In the genomic region with DNA sequence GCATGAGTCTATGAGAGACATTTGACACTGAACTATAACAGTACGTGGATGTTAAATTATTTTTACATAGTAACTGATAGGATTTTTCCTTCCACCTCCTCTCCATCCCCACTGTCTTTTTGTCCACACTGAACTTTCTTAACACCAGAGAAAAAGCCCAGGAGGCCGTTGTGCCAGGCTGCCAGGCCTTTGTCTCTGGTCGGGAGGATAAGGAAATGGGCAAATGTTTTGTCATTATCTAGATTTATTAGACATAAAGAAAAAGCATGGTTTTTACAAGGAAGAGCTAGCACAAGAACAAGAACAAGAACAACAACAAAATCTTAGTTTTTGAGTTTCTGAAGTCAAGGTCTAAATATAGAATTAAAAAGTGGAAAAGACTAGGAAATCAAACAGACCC, we compare ENCODE assay signal across 14 mouse cellular contexts.
"Had no signal": no experiment of that assay in that cellular context is flagged by ENCODE, and none has a peak within 500 bp of the region (broad histone marks: within the 10 kb centered on the region; RNA-seq: fewer than 3 reads in every experiment).

No protein-coding gene starts in this region.

- H3K27ac ChIP-seq: midbrain, embryonic 13.5 days; midbrain, embryonic 15.5 days; neural tube, embryonic 12.5 days had no signal

- H3K4me2 ChIP-seq: lung, embryonic 14.5 days; midbrain, embryonic 11.5 days; midbrain, embryonic 13.5 days; midbrain, embryonic 15.5 days; neural tube, embryonic 12.5 days had no signal

- H3K9ac ChIP-seq: lung, embryonic 14.5 days; midbrain, embryonic 13.5 days; midbrain, embryonic 15.5 days; neural tube, embryonic 12.5 days had no signal

- DNase-seq: lung, adult 18-20 months; lung, embryonic 14.5 days; lung, postnatal 10 days; lung, postnatal 4 days; right cerebral cortex, postnatal 14 days; spleen, adult 18-20 months; thymus, adult 18-20 months; thymus, postnatal 14 days; thymus, postnatal 36 days had no signal

- H3K36me3 ChIP-seq: midbrain, embryonic 13.5 days; midbrain, embryonic 15.5 days; neural tube, embryonic 12.5 days had no signal

- H3K9me3 ChIP-seq: megakaryocyte, embryonic 14.5 days; midbrain, embryonic 13.5 days; midbrain, embryonic 15.5 days; neural tube, embryonic 12.5 days had no signal

- H3K4me3 ChIP-seq: megakaryocyte, embryonic 14.5 days; midbrain, embryonic 13.5 days; midbrain, embryonic 15.5 days; neural tube, embryonic 12.5 days had no signal
